Mouse (Mus musculus) liver, embryonic 14.5 days (tissue): ENCODE data around the gene Atox1.

Experiments
- CTCF ChIP-seq: IDR thresholded peaks from 2 replicates; pipeline ENCODE4 v1.5.1; 2016; ENCODE audit warnings: antibody characterized with exemption, low read depth, control low read depth
- EP300 ChIP-seq: IDR thresholded peaks from 2 replicates; pipeline ENCODE4 v1.6.1; 2016; ENCODE audit warnings: antibody characterized with exemption, low read depth

DNA sequence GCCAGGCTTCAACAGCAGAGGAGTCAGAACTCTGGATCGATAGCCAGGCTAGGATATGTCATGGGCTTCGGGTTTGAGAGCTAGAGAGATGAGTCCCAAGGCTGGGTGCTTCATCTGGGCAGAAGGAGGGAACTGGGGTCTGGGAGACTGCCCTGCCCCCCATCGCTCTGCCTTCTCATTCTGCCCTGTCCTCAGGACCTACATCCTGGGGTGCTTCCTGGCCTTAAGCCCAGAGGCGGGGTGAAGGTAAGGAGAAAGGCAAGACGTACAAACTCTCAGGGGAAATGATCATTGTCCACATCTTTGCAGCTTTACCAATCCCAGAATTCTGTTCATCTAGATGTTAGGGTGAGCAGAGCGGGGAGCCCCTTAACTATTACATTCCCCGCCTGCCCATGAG lies 49.0 kb downstream of the Atox1 start:
- TF ChIP-seq EP300 (no peak), CTCF (no peak)
